Mouse (Mus musculus): ENCODE data around the gene Adipor2. TPM values are rescaled to one million over a fixed set of nuclear protein-coding genes. Genes with fewer than 3 reads are reported as not detected.
A peak's percentile ranks its signal among the peaks of the same experiment; 100 is the strongest.

The Adipor2 gene
- polyA plus RNA-seq, 1 experiment = 21.4 TPM

GRCm38 (mm10) chr6:119395421-119396308, 21.8 kb downstream of the Adipor2 start:
- Histone ChIP-seq H3K36me3 (ENCODE audit: control insufficient read depth, insufficient read depth, low read length) (no peaks in the 10 kb centered on the region), H3K4me1 (ENCODE audit: control insufficient read depth, insufficient read depth, insufficient read length) (peaks cover 12% of the 10 kb centered on the region; the same call in 1 of the 2 replicates), H3K27me3 (ENCODE audit: control insufficient read depth, insufficient read depth, low read length) (no peaks in the 10 kb centered on the region), H3K27ac (ENCODE audit: insufficient read depth, low read length) (peak overlapping the region; percentile 49), H3K4me3 (ENCODE audit: extremely low read depth, insufficient read depth, insufficient read length) (no peak overlapping the region)
- DNase-seq (ENCODE audit: low read depth in 1 of 2, low spot score in 2 of 2) = peak; percentile 36 to 59
- 11% methylated on average over 14 of the region's 14 CpGs for WGBS
- TF ChIP-seq CTCF (IDR thresholded peaks at IDR 0.05; ENCODE audit: extremely low read depth, insufficient read depth, insufficient read length, insufficient replicate concordance) = no peak
- TF ChIP-seq POLR2A (IDR thresholded peaks at IDR 0.05; ENCODE audit: low read depth, low read length) = no peak

DNA sequence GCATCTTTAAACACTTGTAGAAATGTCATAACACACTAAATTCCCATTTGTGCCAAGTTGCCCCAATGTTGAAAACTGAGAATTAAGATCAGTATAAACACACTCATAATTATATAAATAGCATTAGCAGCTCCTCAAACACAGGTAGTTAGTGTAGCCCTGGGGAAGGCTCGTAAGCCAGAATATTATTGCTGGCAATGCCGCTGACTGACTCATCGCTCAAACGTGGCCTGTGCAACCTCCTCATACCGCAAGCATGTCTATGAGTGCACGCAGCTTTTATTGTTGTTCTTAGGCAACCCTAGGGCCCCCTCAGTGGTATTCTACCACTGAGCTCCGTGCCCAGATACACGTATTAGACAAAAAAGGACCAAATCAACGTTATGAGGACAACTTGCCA, 24.7 kb downstream of the Adipor2 start:
- Histone ChIP-seq H3K4me1 (ENCODE audit: control insufficient read depth, insufficient read depth, insufficient read length) (peaks cover 12% of the 10 kb centered on the region; the same call in 1 of the 2 replicates), H3K27ac (ENCODE audit: insufficient read depth, low read length) (no peak overlapping the region), H3K36me3 (ENCODE audit: control insufficient read depth, insufficient read depth, low read length) (no peaks in the 10 kb centered on the region), H3K27me3 (ENCODE audit: control insufficient read depth, insufficient read depth, low read length) (no peaks in the 10 kb centered on the region), H3K4me3 (ENCODE audit: extremely low read depth, insufficient read depth, insufficient read length) (no peak overlapping the region)
- 87% methylated on average over 9 of the region's 9 CpGs for WGBS
- DNase-seq (ENCODE audit: low read depth in 1 of 2, low spot score in 2 of 2) = no peak
- TF ChIP-seq POLR2A (IDR thresholded peaks at IDR 0.05; ENCODE audit: low read depth, low read length) (no peak), CTCF (IDR thresholded peaks at IDR 0.05; ENCODE audit: extremely low read depth, insufficient read depth, insufficient read length, insufficient replicate concordance) (no peak)

DNA sequence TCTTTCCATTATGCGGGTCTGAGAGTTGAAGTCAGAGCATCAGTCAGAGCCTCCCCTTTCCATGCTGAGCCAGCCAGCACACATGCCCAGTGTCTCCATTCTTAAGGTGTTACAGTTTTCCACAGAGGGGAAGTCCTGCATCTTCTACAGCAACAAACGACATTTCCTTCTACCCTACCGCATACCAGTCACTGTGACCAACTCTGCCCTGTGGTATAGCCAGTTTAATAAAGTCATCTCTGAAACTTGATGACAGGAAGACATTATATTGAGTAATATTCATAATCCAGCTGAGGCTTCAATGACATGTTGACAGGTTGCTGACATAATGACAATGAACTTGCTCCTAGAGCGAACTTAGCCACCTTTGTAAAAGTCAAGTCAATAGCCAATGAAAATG, 26.8 kb downstream of the Adipor2 start:
- DNase-seq (ENCODE audit: low read depth in 1 of 2, low spot score in 2 of 2) = no peak
- Histone ChIP-seq H3K4me3 (ENCODE audit: extremely low read depth, insufficient read depth, insufficient read length) (no peak overlapping the region), H3K4me1 (ENCODE audit: control insufficient read depth, insufficient read depth, insufficient read length) (peaks cover 10% of the 10 kb centered on the region; the same call in 1 of the 2 replicates), H3K27ac (ENCODE audit: insufficient read depth, low read length) (no peak overlapping the region), H3K36me3 (ENCODE audit: control insufficient read depth, insufficient read depth, low read length) (no peaks in the 10 kb centered on the region), H3K27me3 (ENCODE audit: control insufficient read depth, insufficient read depth, low read length) (no peaks in the 10 kb centered on the region)
- no peak for TF ChIP-seq POLR2A (IDR thresholded peaks at IDR 0.05; ENCODE audit: low read depth, low read length)
- no peak for TF ChIP-seq CTCF (IDR thresholded peaks at IDR 0.05; ENCODE audit: extremely low read depth, insufficient read depth, insufficient read length, insufficient replicate concordance)
- WGBS = 75% methylated on average over 4 of the region's 4 CpGs

- peak overlapping the region; percentile 69 for H3K4me3 ChIP-seq (ENCODE audit: extremely low read depth, insufficient read depth, insufficient read length)
- peaks cover 3% of the 10 kb centered on the region; the same call in 1 of the 2 replicates for H3K4me1 ChIP-seq (ENCODE audit: control insufficient read depth, insufficient read depth, insufficient read length)
- no peak for DNase-seq (ENCODE audit: low read depth in 1 of 2, low spot score in 2 of 2)
- WGBS = 3% methylated on average over 10 of the region's 10 CpGs
- H3K36me3 ChIP-seq (ENCODE audit: control insufficient read depth, insufficient read depth, low read length) = no peaks in the 10 kb centered on the region
- H3K27me3 ChIP-seq (ENCODE audit: control insufficient read depth, insufficient read depth, low read length) = no peaks in the 10 kb centered on the region
- no peak for TF ChIP-seq CTCF (IDR thresholded peaks at IDR 0.05; ENCODE audit: extremely low read depth, insufficient read depth, insufficient read length, insufficient replicate concordance)
- TF ChIP-seq POLR2A (IDR thresholded peaks at IDR 0.05; ENCODE audit: low read depth, low read length) = no peak
- peak overlapping the region; percentile 70 for H3K27ac ChIP-seq (ENCODE audit: insufficient read depth, low read length)
Observed at GRCm38 (mm10) chr6:119389089-119389488, 28.4 kb downstream of the Adipor2 start.

DNA sequence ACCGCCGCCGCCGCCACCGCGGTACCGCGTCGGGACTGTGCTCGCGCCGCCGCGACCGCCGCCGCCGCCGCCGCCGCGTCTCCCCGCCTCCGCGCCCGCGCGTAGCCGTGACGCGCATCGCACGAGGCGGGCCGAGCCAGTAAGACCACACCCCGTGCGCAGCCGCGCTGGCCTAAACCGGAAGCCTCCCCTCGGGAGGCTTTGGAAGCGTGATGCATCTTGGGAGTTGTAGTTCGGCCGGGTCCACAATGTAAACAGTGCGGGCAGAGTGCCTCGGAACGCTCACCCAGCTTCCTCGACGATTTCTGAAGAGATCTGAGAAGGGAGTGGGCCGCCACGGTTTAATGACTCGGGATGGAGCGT, 28.9 kb downstream of the Adipor2 start:
- TF ChIP-seq CTCF (IDR thresholded peaks at IDR 0.05; ENCODE audit: extremely low read depth, insufficient read depth, insufficient read length, insufficient replicate concordance) = no peak
- peak; percentile 63 for TF ChIP-seq POLR2A (IDR thresholded peaks at IDR 0.05; ENCODE audit: low read depth, low read length)
- Histone ChIP-seq H3K27me3 (ENCODE audit: control insufficient read depth, insufficient read depth, low read length) (no peaks in the 10 kb centered on the region), H3K27ac (ENCODE audit: insufficient read depth, low read length) (peak overlapping the region; percentile 70), H3K4me1 (ENCODE audit: control insufficient read depth, insufficient read depth, insufficient read length) (peaks cover 3% of the 10 kb centered on the region; the same call in 1 of the 2 replicates), H3K4me3 (ENCODE audit: extremely low read depth, insufficient read depth, insufficient read length) (peak overlapping the region; percentile 69), H3K36me3 (ENCODE audit: control insufficient read depth, insufficient read depth, low read length) (no peaks in the 10 kb centered on the region)
- DNase-seq (ENCODE audit: low read depth in 1 of 2, low spot score in 2 of 2) = peak; percentile 92 to 97
- WGBS = under 1% methylated on average over 44 of the region's 53 CpGs

GRCm38 (mm10) chr6:119387801-119388649, 29.5 kb downstream of the Adipor2 start:
- Histone ChIP-seq H3K27ac (ENCODE audit: insufficient read depth, low read length) (peak overlapping the region; percentile 67), H3K27me3 (ENCODE audit: control insufficient read depth, insufficient read depth, low read length) (no peaks in the 10 kb centered on the region), H3K4me1 (ENCODE audit: control insufficient read depth, insufficient read depth, insufficient read length) (peaks cover 3% of the 10 kb centered on the region; the same call in 1 of the 2 replicates), H3K4me3 (ENCODE audit: extremely low read depth, insufficient read depth, insufficient read length) (peak overlapping the region; percentile 67), H3K36me3 (ENCODE audit: control insufficient read depth, insufficient read depth, low read length) (no peaks in the 10 kb centered on the region)
- 2% methylated on average over 60 of the region's 76 CpGs for WGBS
- TF ChIP-seq CTCF (IDR thresholded peaks at IDR 0.05; ENCODE audit: extremely low read depth, insufficient read depth, insufficient read length, insufficient replicate concordance) (no peak), POLR2A (IDR thresholded peaks at IDR 0.05; ENCODE audit: low read depth, low read length) (no peak)
- peak in 1 of 2 experiments; percentile 18 for DNase-seq (ENCODE audit: low read depth in 1 of 2, low spot score in 2 of 2)

Measured in spleen, adult 2 months (tissue).